Mouse (Mus musculus) mesoderm, embryonic 11.5 days (tissue): Measurements from ENCODE around the gene Serpina3f.

ENCODE experiments used
- DNase-seq: peaks from one replicate; pipeline ENCODE4 v3.0.0-alpha.2; 2012; ENCODE audit warnings: low read depth, low spot score

The Serpina3f gene

GRCm38 (mm10) chr12:104248231-104248630, 33.9 kb downstream of the Serpina3f start:
- DNase-seq: no peak

- DNase-seq: no peak
Observed at GRCm38 (mm10) chr12:104261041-104261440, 46.7 kb downstream of the Serpina3f start.

GRCm38 (mm10) chr12:104262863-104263262, 48.5 kb downstream of the Serpina3f start, which contains the start of gene Serpina3i:
Gene Serpina3i, plus strand, starts transcription at chr12:104263122.
- no peak for DNase-seq

GRCm38 (mm10) chr12:104266374-104266773, 52.0 kb downstream of the Serpina3f start:
- DNase-seq: no peak
